Mouse (Mus musculus): Measurements from ENCODE around the gene Fam207a.

DNA sequence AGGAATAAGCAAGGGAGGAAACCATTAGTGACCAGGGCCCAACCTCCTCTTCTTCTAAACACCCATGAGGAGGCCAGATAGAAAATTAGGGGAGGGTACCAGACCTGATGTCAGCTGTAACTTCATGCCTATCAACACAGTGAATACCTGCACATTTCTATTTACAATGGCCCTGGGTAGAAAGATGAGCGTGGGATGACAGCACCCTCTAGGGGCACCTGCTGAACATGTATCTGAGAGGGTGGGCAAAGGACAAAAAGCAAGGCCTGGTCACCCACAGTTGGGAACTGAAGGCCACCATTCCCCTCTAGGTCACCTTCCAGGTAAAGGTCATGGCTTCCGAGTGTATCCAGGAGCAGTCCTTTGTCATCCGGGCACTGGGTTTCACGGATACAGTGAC is 42.1 kb upstream of the Fam207a start:
- TF ChIP-seq GATA1 (IDR thresholded peaks at IDR 0.05; ENCODE audit: borderline replicate concordance, low read length): no peak
- no peak for TF ChIP-seq CTCF (IDR thresholded peaks at IDR 0.05; ENCODE audit: low read depth, low read length)
- no peak for TF ChIP-seq TAL1 (conservative IDR thresholded peaks at IDR 0.05; ENCODE audit: low read depth, low read length)
